Mouse (Mus musculus): Measurements from ENCODE around the gene Fam102a. TPM values are rescaled to one million over a fixed set of nuclear protein-coding genes. Genes with fewer than 3 reads are reported as not detected.
A peak's percentile ranks its signal among the peaks of the same experiment; 100 is the strongest.

The Fam102a gene
- polyA plus RNA-seq, 1 experiment from 2014 or later, result 8.3 TPM

- no peak overlapping the region for H3K27ac ChIP-seq
- no peak overlapping the region for H3K4me3 ChIP-seq
- H3K27me3 ChIP-seq (ENCODE audit: insufficient read depth, poor library complexity, severe bottlenecking), result no peaks in the 10 kb centered on the region
- peaks cover 58% of the 10 kb centered on the region for H3K36me3 ChIP-seq
- H3K4me1 ChIP-seq, result peaks cover 19% of the 10 kb centered on the region
- H3K9me3 ChIP-seq, result no peaks in the 10 kb centered on the region
- DNase-seq (ENCODE audit: low spot score), result no peak
- WGBS, result 89% methylated on average over 5 of the region's 5 CpGs
Observed at GRCm38 (mm10) chr2:32597699-32598098, 62.6 kb downstream of the Fam102a start.

- 82% methylated on average over 8 of the region's 8 CpGs for WGBS
- Histone ChIP-seq H3K4me1 (peaks cover 21% of the 10 kb centered on the region), H3K36me3 (peaks cover 54% of the 10 kb centered on the region), H3K27me3 (ENCODE audit: insufficient read depth, poor library complexity, severe bottlenecking) (no peaks in the 10 kb centered on the region), H3K4me3 (no peak overlapping the region), H3K9me3 (no peaks in the 10 kb centered on the region), H3K27ac (no peak overlapping the region)
- DNase-seq (ENCODE audit: low spot score), result no peak
Observed at GRCm38 (mm10) chr2:32598506-32598905, 63.4 kb downstream of the Fam102a start.

- Histone ChIP-seq H3K36me3 (peaks cover 46% of the 10 kb centered on the region), H3K27ac (no peak within 1 kb of the TSS)
Observed at GRCm38 (mm10) chr2:32599409-32599808, 64.3 kb downstream of the Fam102a start, which contains the start of gene St6galnac6. TSS of gene St6galnac6 (plus strand) at chr2:32599709.

GRCm38 (mm10) chr2:32601417-32602065 is 66.4 kb downstream of the Fam102a start:
- no peaks in the 10 kb centered on the region for H3K27me3 ChIP-seq (ENCODE audit: insufficient read depth, poor library complexity, severe bottlenecking)
- H3K27ac ChIP-seq, result peak overlapping the region; percentile 71
- no peak for DNase-seq (ENCODE audit: low spot score)
- 38% methylated on average over 8 of the region's 8 CpGs for WGBS
- H3K9me3 ChIP-seq, result no peaks in the 10 kb centered on the region
- peaks cover 25% of the 10 kb centered on the region for H3K36me3 ChIP-seq
- H3K4me1 ChIP-seq, result peaks cover 26% of the 10 kb centered on the region
- H3K4me3 ChIP-seq, result no peak overlapping the region

More at GRCm38 (mm10) chr2:32599409-32599808, 64.3 kb downstream of the Fam102a start, which contains the start of gene St6galnac6:
- Histone ChIP-seq H3K27me3 (ENCODE audit: insufficient read depth, poor library complexity, severe bottlenecking) (no peaks in the 10 kb centered on the region), H3K4me1 (peaks cover 24% of the 10 kb centered on the region), H3K9me3 (no peaks in the 10 kb centered on the region), H3K4me3 (no peak within 1 kb of the TSS)
- 91% methylated on average over 3 of the region's 3 CpGs for WGBS
- no peak for DNase-seq (ENCODE audit: low spot score)

GRCm38 (mm10) chr2:32602600-32603054 is 67.5 kb downstream of the Fam102a start:
- Histone ChIP-seq H3K27ac (peak overlapping the region; percentile 82), H3K9me3 (no peaks in the 10 kb centered on the region), H3K4me3 (peak overlapping the region; percentile 53), H3K36me3 (peaks cover 14% of the 10 kb centered on the region), H3K4me1 (peaks cover 37% of the 10 kb centered on the region), H3K27me3 (ENCODE audit: insufficient read depth, poor library complexity, severe bottlenecking) (no peaks in the 10 kb centered on the region)
- WGBS, result 2% methylated on average over 11 of the region's 11 CpGs
- peak; percentile 91 for DNase-seq (ENCODE audit: low spot score)

GRCm38 (mm10) chr2:32604631-32605030 is 69.5 kb downstream of the Fam102a start:
- Histone ChIP-seq H3K9me3 (no peaks in the 10 kb centered on the region), H3K27ac (no peak overlapping the region), H3K36me3 (0 out of 2 replicates have a peak, but pooled peaks cover 2% of the 10 kb centered on the region), H3K4me3 (no peak overlapping the region), H3K4me1 (peaks cover 54% of the 10 kb centered on the region), H3K27me3 (ENCODE audit: insufficient read depth, poor library complexity, severe bottlenecking) (no peaks in the 10 kb centered on the region)
- WGBS, result 27% methylated on average over 10 of the region's 10 CpGs
- peak; percentile 73 for DNase-seq (ENCODE audit: low spot score)

GRCm38 (mm10) chr2:32606161-32607142 is 71.3 kb downstream of the Fam102a start:
- WGBS, result 11% methylated on average over 51 of the region's 55 CpGs
- peaks cover 67% of the 10 kb centered on the region for H3K4me1 ChIP-seq
- H3K4me3 ChIP-seq, result peak overlapping the region; percentile 82
- DNase-seq (ENCODE audit: low spot score), result peak; percentile 92
- no peaks in the 10 kb centered on the region for H3K36me3 ChIP-seq
- H3K27ac ChIP-seq, result peak overlapping the region; percentile 94
- H3K27me3 ChIP-seq (ENCODE audit: insufficient read depth, poor library complexity, severe bottlenecking), result no peaks in the 10 kb centered on the region
- no peaks in the 10 kb centered on the region for H3K9me3 ChIP-seq

- no peaks in the 10 kb centered on the region for H3K9me3 ChIP-seq
- H3K4me1 ChIP-seq, result peaks cover 67% of the 10 kb centered on the region
Observed at GRCm38 (mm10) chr2:32607262-32607947, 72.3 kb downstream of the Fam102a start.

GRCm38 (mm10) chr2:32608141-32608777 is 73.1 kb downstream of the Fam102a start:
- Histone ChIP-seq H3K36me3 (peaks cover 9% of the 10 kb centered on the region), H3K27ac (peak overlapping the region; percentile 94), H3K27me3 (ENCODE audit: insufficient read depth, poor library complexity, severe bottlenecking) (no peaks in the 10 kb centered on the region), H3K4me1 (peaks cover 64% of the 10 kb centered on the region), H3K4me3 (peak overlapping the region; percentile 82), H3K9me3 (no peaks in the 10 kb centered on the region)
- peak; percentile 96 for DNase-seq (ENCODE audit: low spot score)
- WGBS, result 4% methylated on average over 25 of the region's 25 CpGs

More at GRCm38 (mm10) chr2:32607262-32607947, 72.3 kb downstream of the Fam102a start:
- Histone ChIP-seq H3K4me3 (peak overlapping the region; percentile 82), H3K27ac (peak overlapping the region; percentile 94), H3K27me3 (ENCODE audit: insufficient read depth, poor library complexity, severe bottlenecking) (no peaks in the 10 kb centered on the region), H3K36me3 (peaks cover 4% of the 10 kb centered on the region)
- 5% methylated on average over 34 of the region's 34 CpGs for WGBS
- peak; percentile 86 for DNase-seq (ENCODE audit: low spot score)

- peaks cover 64% of the 10 kb centered on the region for H3K4me1 ChIP-seq
- 31% methylated on average over 18 of the region's 18 CpGs for WGBS
Observed at GRCm38 (mm10) chr2:32608778-32609435, 73.8 kb downstream of the Fam102a start.

GRCm38 (mm10) chr2:32610610-32611229 is 75.6 kb downstream of the Fam102a start:
- Histone ChIP-seq H3K36me3 (peaks cover 29% of the 10 kb centered on the region), H3K9me3 (no peaks in the 10 kb centered on the region), H3K27me3 (ENCODE audit: insufficient read depth, poor library complexity, severe bottlenecking) (no peaks in the 10 kb centered on the region), H3K27ac (peak overlapping the region; percentile 81), H3K4me3 (peak overlapping the region; percentile 56), H3K4me1 (peaks cover 64% of the 10 kb centered on the region)
- 11% methylated on average over 23 of the region's 23 CpGs for WGBS
- DNase-seq (ENCODE audit: low spot score), result peak; percentile 80

More at GRCm38 (mm10) chr2:32608778-32609435, 73.8 kb downstream of the Fam102a start:
- Histone ChIP-seq H3K27ac (peak overlapping the region; percentile 94), H3K27me3 (ENCODE audit: insufficient read depth, poor library complexity, severe bottlenecking) (no peaks in the 10 kb centered on the region), H3K36me3 (peaks cover 15% of the 10 kb centered on the region), H3K4me3 (peak overlapping the region; percentile 82), H3K9me3 (no peaks in the 10 kb centered on the region)
- DNase-seq (ENCODE audit: low spot score), result no peak
